Mouse (Mus musculus): ENCODE measurements around the gene Plcl1. TPM values are rescaled to one million over a fixed set of nuclear protein-coding genes. Genes with fewer than 3 reads are reported as not detected.
A peak's percentile ranks its signal among the peaks of the same experiment; 100 is the strongest.

Gene Plcl1
- total RNA-seq, 2 experiments from 2014 or later = 19.8 to 20.5 TPM

DNA sequence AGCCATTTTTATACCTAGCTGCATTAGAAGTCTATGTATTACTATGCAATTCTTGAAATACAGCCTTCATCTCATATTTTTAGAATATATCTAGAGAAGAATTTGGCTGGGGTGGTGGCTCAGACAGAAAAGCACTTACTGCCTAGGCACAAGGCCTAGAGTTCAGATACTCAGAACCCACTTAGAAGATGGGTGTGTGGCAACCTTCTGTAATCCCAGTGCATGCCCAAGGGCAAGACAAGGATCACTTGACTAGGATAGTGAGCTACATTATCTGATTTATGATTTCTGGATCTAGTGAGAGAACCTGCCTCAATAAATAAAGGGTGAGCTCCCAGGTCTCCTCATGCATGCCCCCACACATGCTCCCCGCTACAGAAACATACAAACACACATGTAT is 294.3 kb downstream of the Plcl1 start:
- DNase-seq (ENCODE audit: low spot score in 2 of 2) = no peak

DNA sequence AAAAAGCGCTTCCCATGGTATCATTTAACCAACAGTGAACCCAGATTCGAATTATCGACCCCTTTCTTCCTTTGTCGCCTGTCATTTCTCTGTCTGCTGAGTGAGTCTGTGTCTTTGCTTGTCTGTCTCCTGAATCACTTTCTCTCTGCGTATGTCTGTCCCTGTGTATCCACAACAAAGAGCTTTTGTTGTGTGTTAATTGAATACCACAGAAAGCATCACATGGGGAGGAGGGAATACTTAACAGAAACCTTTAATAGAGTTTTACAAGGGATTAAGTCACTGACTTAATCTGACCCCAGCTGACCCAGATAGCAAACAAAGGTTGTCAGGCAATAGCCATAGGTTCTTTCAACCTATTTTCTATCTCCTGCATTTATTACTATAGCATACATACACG is 295.0 kb downstream of the Plcl1 start:
- DNase-seq (ENCODE audit: low spot score in 2 of 2) = no peak

- DNase-seq (ENCODE audit: low spot score in 2 of 2) = no peak
Observed at GRCm38 (mm10) chr1:55701601-55702000, 295.9 kb downstream of the Plcl1 start.

DNA sequence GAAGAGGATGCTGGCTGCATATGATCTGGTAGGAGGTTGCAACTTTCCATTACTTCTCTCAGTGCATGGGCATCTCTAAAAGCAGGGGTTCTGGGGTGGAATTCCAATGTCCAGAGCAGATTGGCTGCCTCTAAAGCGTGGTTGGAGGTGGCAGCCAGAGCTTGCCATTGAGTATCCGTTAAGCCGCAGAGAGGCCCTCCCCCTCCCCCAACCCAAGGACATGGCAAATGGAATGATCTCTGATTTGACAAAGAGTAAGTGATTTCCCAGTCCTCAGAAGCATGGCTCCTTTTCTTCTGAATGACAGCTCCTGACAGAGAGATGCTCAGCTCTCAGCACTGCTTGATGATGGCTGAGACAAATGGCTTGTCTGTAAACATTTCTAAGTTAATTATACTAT is 296.4 kb downstream of the Plcl1 start:
- no peak for DNase-seq (ENCODE audit: low spot score in 2 of 2)

GRCm38 (mm10) chr1:55704707-55705106 is 299.0 kb downstream of the Plcl1 start:
- DNase-seq (ENCODE audit: low spot score in 2 of 2) = no peak

- no peak for DNase-seq (ENCODE audit: low spot score in 2 of 2)
Observed at GRCm38 (mm10) chr1:55705173-55705572, 299.5 kb downstream of the Plcl1 start.

DNA sequence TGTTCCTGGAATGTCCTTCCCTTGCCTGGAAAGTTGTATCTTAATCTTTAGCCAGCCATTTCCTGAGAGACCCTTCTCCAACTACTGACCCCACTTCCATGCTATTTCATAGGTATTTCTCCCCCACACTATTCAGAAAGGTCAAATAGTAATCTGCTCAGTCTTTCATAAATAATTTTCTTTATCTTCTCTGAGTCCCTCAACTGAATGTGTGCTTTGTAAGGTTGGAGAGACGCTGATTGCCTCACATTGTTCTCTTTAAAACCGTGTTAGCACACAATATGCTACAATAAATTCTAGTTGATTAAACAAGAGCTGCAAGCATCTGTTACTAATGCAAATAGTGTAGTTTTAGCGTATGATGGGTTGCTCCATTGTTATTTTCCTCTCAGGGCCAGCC is 300.0 kb downstream of the Plcl1 start:
- no peak for DNase-seq (ENCODE audit: low spot score in 2 of 2)

- DNase-seq (ENCODE audit: low spot score in 2 of 2) = no peak
Observed at GRCm38 (mm10) chr1:55706933-55707332, 301.2 kb downstream of the Plcl1 start.

- DNase-seq (ENCODE audit: low spot score in 2 of 2) = no peak
Observed at GRCm38 (mm10) chr1:55717283-55717803, 311.6 kb downstream of the Plcl1 start.

- DNase-seq (ENCODE audit: low spot score in 2 of 2) = no peak
Observed at GRCm38 (mm10) chr1:55725428-55725827, 319.7 kb downstream of the Plcl1 start.

GRCm38 (mm10) chr1:55729332-55729731 is 323.6 kb downstream of the Plcl1 start:
- DNase-seq (ENCODE audit: low spot score in 2 of 2) = no peak

DNA sequence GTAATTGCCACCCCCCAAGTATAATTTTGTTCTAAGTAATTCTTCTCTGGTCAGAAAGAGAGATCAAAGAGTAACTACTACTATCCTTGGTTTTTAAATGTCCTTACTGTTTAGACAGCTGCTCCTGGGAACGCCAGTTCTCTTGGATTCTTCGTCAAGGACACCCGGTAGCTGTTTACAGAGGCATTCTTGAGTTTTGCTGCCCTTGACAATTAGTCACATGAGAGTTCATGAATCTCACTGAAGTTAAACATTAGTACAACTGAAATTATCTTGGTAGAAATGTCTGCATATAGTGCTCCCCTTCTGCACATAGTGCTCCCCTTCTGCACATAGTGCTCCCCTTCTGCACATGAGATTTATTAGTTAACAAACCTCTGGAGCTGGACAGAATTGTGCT is 327.2 kb downstream of the Plcl1 start:
- DNase-seq (ENCODE audit: low spot score in 2 of 2) = no peak

DNA sequence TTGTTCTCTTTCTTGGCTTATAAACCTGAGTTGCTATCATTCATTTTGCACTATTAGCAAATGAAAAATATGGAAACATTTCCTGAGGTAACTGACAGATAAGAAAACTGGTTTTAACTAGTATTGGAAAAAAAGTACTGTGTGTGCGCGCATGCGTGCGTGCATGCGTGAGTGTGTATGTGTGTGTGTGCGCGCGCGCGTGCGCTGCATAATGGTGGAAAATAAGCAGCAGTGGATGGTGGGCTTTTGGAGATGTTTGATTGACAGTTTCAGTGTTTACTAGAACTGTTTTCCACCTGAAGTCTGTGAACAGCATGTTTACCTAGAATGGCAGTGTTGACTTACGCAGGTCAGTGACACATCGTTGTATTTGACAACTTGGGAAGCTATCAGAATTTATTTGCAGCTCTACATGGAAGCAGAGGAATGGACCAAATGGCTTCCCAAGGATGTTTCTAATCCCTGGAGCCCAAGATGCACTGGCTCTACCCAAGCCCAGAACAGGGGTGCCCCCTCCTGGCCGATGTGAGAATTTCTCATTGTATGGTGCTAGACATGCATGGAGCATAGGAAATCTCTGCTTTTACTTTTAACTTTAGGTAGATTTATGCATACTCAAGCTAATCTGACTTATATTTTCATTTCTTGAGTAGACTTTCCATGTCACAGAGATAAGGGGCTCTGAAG is 330.5 kb downstream of the Plcl1 start:
- DNase-seq (ENCODE audit: low spot score in 2 of 2) = peak; percentile 73 to 91

- DNase-seq (ENCODE audit: low spot score in 2 of 2) = no peak
Observed at GRCm38 (mm10) chr1:55736762-55737288, 331.1 kb downstream of the Plcl1 start.

- no peak for DNase-seq (ENCODE audit: low spot score in 2 of 2)
Observed at GRCm38 (mm10) chr1:55738746-55739365, 333.1 kb downstream of the Plcl1 start.

GRCm38 (mm10) chr1:55741885-55742284 is 336.2 kb downstream of the Plcl1 start:
- peak in 1 of 2 experiments; percentile 60 for DNase-seq (ENCODE audit: low spot score in 2 of 2)

- peak in 1 of 2 experiments; percentile 10 for DNase-seq (ENCODE audit: low spot score in 2 of 2)
Observed at GRCm38 (mm10) chr1:55748516-55748915, 342.8 kb downstream of the Plcl1 start.

GRCm38 (mm10) chr1:55749770-55750169 is 344.0 kb downstream of the Plcl1 start:
- DNase-seq (ENCODE audit: low spot score in 2 of 2) = no peak

DNA sequence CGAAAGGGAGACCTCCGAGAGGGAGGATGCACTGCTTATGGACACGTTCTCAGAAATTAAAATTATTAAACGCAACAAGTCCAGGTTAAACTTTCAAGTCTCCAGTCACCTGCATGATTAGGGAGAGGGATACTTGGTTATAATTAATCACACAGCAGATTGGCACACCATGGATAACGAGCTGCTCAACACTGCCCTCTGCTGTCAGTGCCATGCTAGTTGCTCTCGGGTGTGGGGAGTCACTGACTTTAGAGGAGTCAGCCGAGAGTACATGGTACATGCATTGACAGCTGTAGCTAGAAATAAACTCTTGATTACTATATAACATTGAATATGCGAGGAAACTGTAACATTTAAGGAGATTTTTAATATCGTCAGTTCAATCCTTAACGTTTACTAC is 350.0 kb downstream of the Plcl1 start:
- DNase-seq (ENCODE audit: low spot score in 2 of 2) = peak; percentile 28 to 47

DNA sequence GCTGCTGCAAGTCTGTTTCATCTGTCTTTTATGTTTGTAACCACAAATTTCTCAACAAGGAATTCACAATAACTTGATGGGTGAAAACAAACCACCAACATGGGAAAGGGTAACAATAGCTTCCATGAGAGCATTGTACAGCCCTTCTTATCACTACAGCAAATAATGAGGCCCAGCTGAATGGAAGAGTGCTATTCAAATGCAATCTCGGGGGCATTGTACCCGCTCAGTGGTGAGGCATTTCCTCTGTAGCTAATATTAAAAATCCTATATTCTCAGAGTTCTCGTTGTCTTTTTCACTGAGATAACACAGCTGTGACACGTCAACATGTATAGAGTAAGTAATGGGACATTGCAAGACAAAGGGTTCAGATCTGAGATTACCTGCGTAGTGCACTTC is 356.6 kb downstream of the Plcl1 start:
- DNase-seq (ENCODE audit: low spot score in 2 of 2) = no peak

GRCm38 (mm10) chr1:55763171-55763570 is 357.4 kb downstream of the Plcl1 start:
- no peak for DNase-seq (ENCODE audit: low spot score in 2 of 2)

GRCm38 (mm10) chr1:55766743-55767142 is 361.0 kb downstream of the Plcl1 start:
- DNase-seq (ENCODE audit: low spot score in 2 of 2) = no peak

All from layer of hippocampus, postnatal 14 days (tissue).